Mouse (Mus musculus): ENCODE measurements around the gene Enc1. TPM values are rescaled to one million over a fixed set of nuclear protein-coding genes. Genes with fewer than 3 reads are reported as not detected.

The Enc1 gene
- polyA plus RNA-seq, 1 experiment = 4.4 TPM

DNA sequence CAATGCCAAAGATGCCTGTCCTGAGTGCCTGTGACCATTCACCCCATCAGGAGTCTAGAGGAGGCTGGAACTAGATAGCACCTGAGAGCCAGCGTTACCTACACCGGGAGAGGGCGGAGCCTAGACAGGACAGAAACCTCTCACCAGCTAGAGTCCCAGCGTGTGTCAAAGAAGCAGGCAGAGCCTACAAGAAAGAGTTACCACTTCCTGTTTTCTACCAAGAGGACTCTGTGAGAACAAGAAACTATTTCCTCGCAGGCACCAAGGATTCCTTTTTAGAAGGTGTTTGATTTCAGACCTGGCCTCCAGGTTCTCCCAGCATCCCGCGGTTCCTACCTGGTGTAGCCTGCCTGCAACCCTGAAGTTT, 32.8 kb upstream of the Enc1 start:
- peak; percentile 63 to 70 for DNase-seq (ENCODE audit: low read depth in 1 of 2, low spot score in 2 of 2)
- 13% methylated on average over 7 of the region's 7 CpGs for WGBS

DNA sequence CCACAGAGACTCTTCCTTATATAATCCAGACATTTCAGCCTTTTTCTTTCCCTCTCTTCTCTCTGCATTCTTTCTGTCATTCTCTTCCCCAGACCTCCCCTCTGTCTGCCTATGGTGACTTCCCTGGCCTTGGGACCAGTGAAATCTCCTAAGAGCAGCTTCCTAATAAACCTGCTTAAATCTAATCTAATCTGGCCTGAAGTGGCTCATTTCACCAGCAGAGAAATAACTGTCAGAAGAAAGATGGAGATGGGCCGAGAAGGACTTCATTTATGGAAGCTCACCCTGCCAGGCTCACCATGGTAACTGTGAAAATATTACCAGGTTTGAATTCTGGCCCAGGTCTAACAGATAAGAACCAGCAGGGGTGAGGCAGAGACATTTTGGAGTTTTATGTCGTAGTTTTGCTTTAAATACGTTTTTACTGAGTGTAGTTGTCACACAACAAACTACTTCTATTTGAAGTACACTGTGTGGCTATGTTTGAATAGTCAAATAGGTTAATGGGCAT, 32.4 kb upstream of the Enc1 start:
- 66% methylated on average over 3 of the region's 3 CpGs for WGBS
- TF ChIP-seq CTCF (IDR thresholded peaks at IDR 0.05; ENCODE audit: extremely low read depth, insufficient read depth, insufficient read length, insufficient replicate concordance) (no peak), POLR2A (IDR thresholded peaks at IDR 0.05; ENCODE audit: low read depth, low read length) (no peak)
- Histone ChIP-seq H3K4me1 (ENCODE audit: control insufficient read depth, insufficient read depth, insufficient read length) (peaks cover 17% of the 10 kb centered on the region; the same call in 1 of the 2 replicates), H3K36me3 (ENCODE audit: control insufficient read depth, insufficient read depth, low read length) (no peaks in the 10 kb centered on the region), H3K27me3 (ENCODE audit: control insufficient read depth, insufficient read depth, low read length) (no peaks in the 10 kb centered on the region), H3K4me3 (ENCODE audit: extremely low read depth, insufficient read depth, insufficient read length) (0 out of 2 replicates have a peak overlapping the region, but pooled peaks have one; percentile 20), H3K27ac (ENCODE audit: insufficient read depth, low read length) (peak overlapping the region; percentile 94)
- DNase-seq (ENCODE audit: low read depth in 1 of 2, low spot score in 2 of 2) = no peak

More for the DNA sequence above, 32.8 kb upstream of the Enc1 start:
- no peaks in the 10 kb centered on the region for H3K27me3 ChIP-seq (ENCODE audit: control insufficient read depth, insufficient read depth, low read length)
- no peaks in the 10 kb centered on the region for H3K36me3 ChIP-seq (ENCODE audit: control insufficient read depth, insufficient read depth, low read length)
- TF ChIP-seq CTCF (IDR thresholded peaks at IDR 0.05; ENCODE audit: extremely low read depth, insufficient read depth, insufficient read length, insufficient replicate concordance) = no peak
- peaks cover 17% of the 10 kb centered on the region; the same call in 1 of the 2 replicates for H3K4me1 ChIP-seq (ENCODE audit: control insufficient read depth, insufficient read depth, insufficient read length)
- H3K4me3 ChIP-seq (ENCODE audit: extremely low read depth, insufficient read depth, insufficient read length) = 0 out of 2 replicates have a peak overlapping the region, but pooled peaks have one; percentile 20
- peak overlapping the region; percentile 94 for H3K27ac ChIP-seq (ENCODE audit: insufficient read depth, low read length)

DNA sequence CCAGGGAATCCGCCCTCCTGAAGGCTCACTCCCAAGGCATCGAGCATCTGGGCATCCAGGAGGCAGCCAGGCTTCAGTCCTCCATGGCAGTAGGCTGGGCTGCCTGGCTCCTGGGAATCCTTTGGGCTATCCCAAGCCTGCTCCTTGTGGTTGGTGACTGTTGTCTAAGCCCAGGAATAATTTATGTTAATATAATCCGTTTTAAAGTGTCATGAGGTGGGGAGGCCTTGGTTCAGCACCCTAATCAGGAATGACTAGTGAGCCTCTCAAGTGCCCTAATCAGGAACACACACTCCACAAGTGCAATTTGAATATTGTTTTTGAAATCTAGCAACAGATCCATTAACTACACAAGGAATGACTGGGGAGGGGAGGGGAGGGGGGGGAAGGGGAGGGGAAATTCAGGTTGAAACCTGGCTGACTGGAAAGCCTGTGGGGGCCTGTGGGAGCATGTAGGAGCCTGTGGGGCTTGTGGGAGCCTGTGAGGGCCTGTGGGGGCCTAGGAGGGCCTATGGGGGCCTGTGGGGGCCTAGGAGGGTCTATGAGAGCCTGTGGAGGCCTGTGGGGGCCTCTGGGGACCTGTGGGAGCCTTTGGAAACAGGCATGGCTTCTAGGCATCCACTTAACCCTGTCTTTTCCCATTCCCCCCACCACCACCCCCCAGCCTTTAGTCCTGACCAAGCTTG, 26.2 kb upstream of the Enc1 start:
- WGBS = 90% methylated on average over 3 of the region's 3 CpGs
- no peaks in the 10 kb centered on the region for H3K36me3 ChIP-seq (ENCODE audit: control insufficient read depth, insufficient read depth, low read length)
- H3K27me3 ChIP-seq (ENCODE audit: control insufficient read depth, insufficient read depth, low read length) = no peaks in the 10 kb centered on the region
- no peak for TF ChIP-seq POLR2A (IDR thresholded peaks at IDR 0.05; ENCODE audit: low read depth, low read length)
- no peak for TF ChIP-seq CTCF (IDR thresholded peaks at IDR 0.05; ENCODE audit: extremely low read depth, insufficient read depth, insufficient read length, insufficient replicate concordance)
- no peaks in the 10 kb centered on the region for H3K4me1 ChIP-seq (ENCODE audit: control insufficient read depth, insufficient read depth, insufficient read length)
- no peak overlapping the region for H3K4me3 ChIP-seq (ENCODE audit: extremely low read depth, insufficient read depth, insufficient read length)
- DNase-seq (ENCODE audit: low read depth in 1 of 2, low spot score in 2 of 2) = no peak
- H3K27ac ChIP-seq (ENCODE audit: insufficient read depth, low read length) = no peak overlapping the region

DNA sequence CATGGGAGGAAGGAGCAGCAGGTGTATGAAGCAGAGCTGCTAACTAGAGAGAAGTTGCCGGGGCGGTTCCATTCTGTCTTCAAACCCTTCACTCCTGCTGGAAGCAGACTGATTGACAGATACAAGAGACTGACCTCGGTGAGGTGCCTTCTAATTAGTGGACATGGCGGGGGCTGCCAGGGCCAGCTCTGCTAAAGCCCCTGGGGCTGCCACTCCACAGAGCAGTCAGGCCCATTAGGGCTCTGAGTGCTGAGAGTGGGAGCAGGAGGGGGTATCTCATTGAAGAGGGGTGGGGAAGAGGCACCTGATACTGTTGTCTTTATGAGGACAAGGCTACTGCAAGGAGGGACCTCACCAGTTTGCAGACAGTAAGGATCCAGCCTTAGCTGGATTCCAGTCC, 25.3 kb upstream of the Enc1 start:
- TF ChIP-seq CTCF (IDR thresholded peaks at IDR 0.05; ENCODE audit: extremely low read depth, insufficient read depth, insufficient read length, insufficient replicate concordance) (no peak), POLR2A (IDR thresholded peaks at IDR 0.05; ENCODE audit: low read depth, low read length) (no peak)
- Histone ChIP-seq H3K4me1 (ENCODE audit: control insufficient read depth, insufficient read depth, insufficient read length) (no peaks in the 10 kb centered on the region), H3K27me3 (ENCODE audit: control insufficient read depth, insufficient read depth, low read length) (no peaks in the 10 kb centered on the region), H3K36me3 (ENCODE audit: control insufficient read depth, insufficient read depth, low read length) (no peaks in the 10 kb centered on the region), H3K4me3 (ENCODE audit: extremely low read depth, insufficient read depth, insufficient read length) (no peak overlapping the region), H3K27ac (ENCODE audit: insufficient read depth, low read length) (no peak overlapping the region)
- 78% methylated on average over 4 of the region's 4 CpGs for WGBS
- DNase-seq (ENCODE audit: low read depth in 1 of 2, low spot score in 2 of 2) = no peak

DNA sequence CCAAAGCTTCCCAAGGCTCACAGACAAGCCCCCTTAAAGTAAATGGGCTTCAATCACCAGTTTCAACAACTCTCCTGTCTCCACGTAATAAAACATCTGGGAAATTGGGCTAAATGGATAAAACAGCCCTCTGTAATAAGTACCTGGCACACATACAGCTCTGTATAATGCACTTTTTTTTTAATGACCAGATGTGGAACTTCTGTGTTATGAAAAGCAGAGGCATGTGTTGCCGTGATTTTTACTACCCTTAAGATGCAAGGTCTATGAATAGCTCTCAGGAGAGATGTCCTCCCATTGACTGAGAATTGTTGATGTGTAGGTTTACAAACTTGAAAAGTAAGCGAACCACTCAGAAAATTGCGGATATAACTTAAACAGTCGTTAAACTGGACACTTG, 24.7 kb upstream of the Enc1 start:
- Histone ChIP-seq H3K36me3 (ENCODE audit: control insufficient read depth, insufficient read depth, low read length) (no peaks in the 10 kb centered on the region), H3K4me3 (ENCODE audit: extremely low read depth, insufficient read depth, insufficient read length) (no peak overlapping the region), H3K27me3 (ENCODE audit: control insufficient read depth, insufficient read depth, low read length) (no peaks in the 10 kb centered on the region), H3K4me1 (ENCODE audit: control insufficient read depth, insufficient read depth, insufficient read length) (no peaks in the 10 kb centered on the region), H3K27ac (ENCODE audit: insufficient read depth, low read length) (no peak overlapping the region)
- WGBS = 87% methylated on average over 5 of the region's 5 CpGs
- no peak for DNase-seq (ENCODE audit: low read depth in 1 of 2, low spot score in 2 of 2)
- TF ChIP-seq POLR2A (IDR thresholded peaks at IDR 0.05; ENCODE audit: low read depth, low read length) (no peak), CTCF (IDR thresholded peaks at IDR 0.05; ENCODE audit: extremely low read depth, insufficient read depth, insufficient read length, insufficient replicate concordance) (no peak)

DNA sequence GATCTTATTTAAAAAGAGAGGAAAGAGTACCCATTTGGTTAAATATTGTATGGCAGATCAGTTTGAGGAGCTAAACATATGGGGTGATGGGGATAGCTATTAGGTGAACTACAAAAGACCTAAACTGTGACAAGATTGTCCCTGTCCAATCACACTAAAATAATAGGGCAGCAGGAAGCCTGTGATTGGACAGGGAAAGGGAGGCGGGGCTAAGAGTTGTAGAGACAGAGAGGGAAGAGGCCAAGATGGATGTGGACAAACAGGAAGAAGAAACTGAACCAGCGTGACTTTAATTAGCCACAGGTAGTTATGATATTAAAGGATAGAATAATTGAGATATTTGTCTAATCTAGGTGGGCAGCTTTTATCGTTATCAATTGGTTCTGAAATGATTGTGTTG, 20.9 kb upstream of the Enc1 start:
- no peak overlapping the region for H3K4me3 ChIP-seq (ENCODE audit: extremely low read depth, insufficient read depth, insufficient read length)
- no peaks in the 10 kb centered on the region for H3K36me3 ChIP-seq (ENCODE audit: control insufficient read depth, insufficient read depth, low read length)
- DNase-seq (ENCODE audit: low read depth in 1 of 2, low spot score in 2 of 2) = no peak
- no peak overlapping the region for H3K27ac ChIP-seq (ENCODE audit: insufficient read depth, low read length)
- 88% methylated on average over 3 of the region's 3 CpGs for whole genome bisulfite sequencing
- no peaks in the 10 kb centered on the region for H3K27me3 ChIP-seq (ENCODE audit: control insufficient read depth, insufficient read depth, low read length)
- H3K4me1 ChIP-seq (ENCODE audit: control insufficient read depth, insufficient read depth, insufficient read length) = no peaks in the 10 kb centered on the region
- TF ChIP-seq CTCF (IDR thresholded peaks at IDR 0.05; ENCODE audit: extremely low read depth, insufficient read depth, insufficient read length, insufficient replicate concordance) = no peak
- no peak for TF ChIP-seq POLR2A (IDR thresholded peaks at IDR 0.05; ENCODE audit: low read depth, low read length)

DNA sequence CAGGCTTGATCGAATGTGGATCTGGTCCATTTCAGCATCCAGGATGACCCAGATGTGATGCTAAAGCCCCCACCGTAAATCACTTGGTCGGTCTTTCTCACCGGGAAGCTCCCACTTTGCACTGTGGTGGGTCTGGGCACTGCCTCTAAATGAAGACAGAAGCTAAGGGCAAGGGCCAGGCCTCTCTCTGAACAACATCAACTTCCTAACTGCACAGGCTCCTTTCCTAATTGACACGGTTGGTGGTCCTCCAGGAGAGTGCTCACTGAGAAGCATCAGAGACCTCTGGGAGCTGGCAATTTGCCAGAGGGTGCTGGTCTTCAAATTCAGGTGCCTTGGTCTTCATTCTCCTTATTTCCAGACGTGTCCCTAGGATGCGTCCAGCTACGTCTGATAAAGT, 17.0 kb upstream of the Enc1 start:
- H3K4me3 ChIP-seq (ENCODE audit: extremely low read depth, insufficient read depth, insufficient read length) = no peak overlapping the region
- H3K27ac ChIP-seq (ENCODE audit: insufficient read depth, low read length) = no peak overlapping the region
- no peak for DNase-seq (ENCODE audit: low read depth in 1 of 2, low spot score in 2 of 2)
- H3K4me1 ChIP-seq (ENCODE audit: control insufficient read depth, insufficient read depth, insufficient read length) = no peaks in the 10 kb centered on the region
- WGBS = 85% methylated on average over 8 of the region's 8 CpGs
- no peaks in the 10 kb centered on the region for H3K36me3 ChIP-seq (ENCODE audit: control insufficient read depth, insufficient read depth, low read length)
- TF ChIP-seq POLR2A (IDR thresholded peaks at IDR 0.05; ENCODE audit: low read depth, low read length) (no peak), CTCF (IDR thresholded peaks at IDR 0.05; ENCODE audit: extremely low read depth, insufficient read depth, insufficient read length, insufficient replicate concordance) (no peak)
- no peaks in the 10 kb centered on the region for H3K27me3 ChIP-seq (ENCODE audit: control insufficient read depth, insufficient read depth, low read length)

Measured in spleen, adult 2 months (tissue).